Mouse (Mus musculus) cerebellum, adult 2 months (tissue): ENCODE measurements around the gene Mon1a.

Source experiments
- CTCF ChIP-seq: fragments of 200-500 bp; IDR thresholded peaks from 2 replicates; pipeline ENCODE4 v1.5.1; 2011; ENCODE audit warnings: low read depth, mild to moderate bottlenecking, control low read depth, low read length, moderate library complexity, borderline replicate concordance; ENCODE audit not compliant: insufficient read depth
- POLR2A ChIP-seq: fragments of 200-500 bp; IDR thresholded peaks from 2 replicates; pipeline ENCODE4 v1.6.1; 2011; ENCODE audit warnings: low read length, control low read depth, borderline replicate concordance; ENCODE audit not compliant: insufficient read depth

DNA sequence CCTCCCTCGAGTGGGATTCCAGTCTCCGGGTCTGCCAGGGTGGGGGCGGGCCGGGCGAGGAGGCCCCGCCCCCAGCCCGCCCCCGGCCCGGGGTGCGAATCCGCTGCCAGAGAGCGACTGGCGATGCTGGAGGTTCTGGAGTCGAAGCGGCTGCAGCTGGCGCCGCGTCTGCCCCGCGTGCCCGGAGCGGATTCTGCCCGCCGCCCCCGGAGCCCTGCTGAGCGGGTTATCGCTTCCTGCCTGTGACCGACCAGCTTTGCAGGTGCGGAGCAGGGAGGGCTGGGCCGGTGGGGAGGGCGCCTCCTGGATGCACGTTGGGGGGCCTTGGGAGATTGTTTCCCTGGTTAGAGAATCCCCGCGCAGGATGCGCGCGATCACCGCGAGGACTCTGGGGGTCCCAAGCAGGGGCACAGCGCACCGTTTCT is 47.9 kb downstream of the Mon1a start:
- TF ChIP-seq CTCF (no peak), POLR2A (no peak)
